ENCODE assay signal across 8 mouse cellular contexts in the genomic region with DNA sequence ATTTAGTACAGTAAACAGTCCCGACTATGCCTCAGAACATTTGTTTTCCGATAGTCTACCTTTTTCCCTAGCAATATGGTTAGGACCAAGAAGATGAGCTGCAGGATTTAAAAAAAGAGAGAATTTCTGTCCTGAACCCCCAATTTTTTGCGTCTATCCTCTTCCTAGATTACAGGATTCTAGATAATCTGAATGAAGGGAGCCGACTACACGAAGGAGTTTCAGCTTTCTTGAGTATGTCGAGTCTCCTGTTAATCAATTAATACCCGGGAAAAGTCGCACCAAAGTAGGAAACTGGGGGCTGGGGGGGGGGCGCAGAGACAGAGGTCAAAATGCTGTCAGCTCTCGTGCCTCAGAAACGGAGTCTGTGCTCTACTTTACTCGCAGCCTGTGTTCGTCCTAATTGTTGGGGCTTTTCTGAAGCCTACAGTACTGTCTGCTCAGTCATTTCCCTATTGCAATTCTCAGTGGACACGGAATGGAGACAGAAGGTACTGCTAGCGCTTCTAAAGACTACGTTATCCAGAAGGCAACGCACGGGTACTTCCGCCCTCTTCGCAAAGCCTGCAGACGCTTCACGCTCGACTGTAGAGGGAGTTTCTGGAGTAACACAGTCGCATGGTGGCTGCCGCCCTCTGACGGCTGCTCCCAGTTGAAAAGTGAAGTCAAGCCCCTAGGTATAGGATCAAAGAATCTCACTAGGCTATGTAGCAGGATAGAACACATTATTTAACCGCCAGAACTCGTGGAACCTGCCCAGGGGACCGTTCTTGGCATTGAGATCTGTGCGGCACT. TPM values are rescaled to one million over a fixed set of nuclear protein-coding genes. Genes with fewer than 3 reads are reported as not detected.
DNase-seq lines count a peak whose midpoint lies in the region; ATAC-seq and TF ChIP-seq lines count a peak whose summit lies in the region.

No protein-coding gene starts in this region.

- TF ChIP-seq CTCF in bone marrow, adult 2 months (IDR thresholded peaks at IDR 0.05; ENCODE audit: control insufficient read depth, insufficient read depth, low read length): peak; percentile 73
- TF ChIP-seq CTCF in embryonic fibroblast, embryonic 13.5 days (IDR thresholded peaks at IDR 0.05; ENCODE audit: borderline replicate concordance, insufficient read depth, low read length): peak; percentile 57; the same call in 1 of the 2 replicates

- H3K27me3 ChIP-seq in kidney, embryonic 14.5 days (ENCODE audit: control insufficient read depth, insufficient read depth, low read length): no peaks in the 10 kb centered on the region
- no peaks in the 10 kb centered on the region for H3K27me3 ChIP-seq in liver, embryonic 13.5 days
- no peaks in the 10 kb centered on the region for H3K27me3 ChIP-seq in stomach, embryonic 16.5 days (ENCODE audit: control insufficient read depth, insufficient read depth, low read length)

- peak overlapping the region; percentile 43 for H3K4me3 ChIP-seq in bone marrow, adult 2 months (replicated peaks; ENCODE audit: control insufficient read depth, low read depth, low read length)
- no peak overlapping the region for H3K4me3 ChIP-seq in embryonic fibroblast, embryonic 13.5 days (ENCODE audit: insufficient read depth, low read length)
- peak overlapping the region; percentile 60 for H3K4me3 ChIP-seq in kidney, embryonic 14.5 days (ENCODE audit: low read length)
- peak overlapping the region; percentile 99 for H3K4me3 ChIP-seq in liver, embryonic 13.5 days (replicated peaks)
- peak overlapping the region; percentile 87 for H3K4me3 ChIP-seq in stomach, embryonic 16.5 days (replicated peaks; ENCODE audit: low read length)

- no peaks in the 10 kb centered on the region for H3K9me3 ChIP-seq in kidney, embryonic 14.5 days (ENCODE audit: control insufficient read depth, low read length)
- H3K9me3 ChIP-seq in liver, embryonic 13.5 days (replicated peaks): no peaks in the 10 kb centered on the region
- H3K9me3 ChIP-seq in stomach, embryonic 16.5 days (replicated peaks; ENCODE audit: control insufficient read depth, low read length): no peaks in the 10 kb centered on the region

- H3K36me3 ChIP-seq in kidney, embryonic 14.5 days (ENCODE audit: control insufficient read depth, insufficient read depth, low read length): peaks cover 31% of the 10 kb centered on the region
- H3K36me3 ChIP-seq in liver, embryonic 13.5 days: peaks cover 35% of the 10 kb centered on the region
- H3K36me3 ChIP-seq in stomach, embryonic 16.5 days (ENCODE audit: control insufficient read depth, insufficient read depth, low read length): no peaks in the 10 kb centered on the region; the same call in 1 of the 2 replicates

- peak overlapping the region; percentile 42; the same call in 1 of the 2 replicates for H3K9ac ChIP-seq in kidney, embryonic 14.5 days (ENCODE audit: low read depth, low read length)
- peak overlapping the region; percentile 71 for H3K9ac ChIP-seq in liver, embryonic 13.5 days
- H3K9ac ChIP-seq in stomach, embryonic 16.5 days (ENCODE audit: low read length): peak overlapping the region; percentile 60

- peak; percentile 40 for ATAC-seq in kidney, embryonic 14.5 days (ENCODE audit: low FRiP score, low TSS enrichment)
- ATAC-seq in liver, embryonic 13.5 days (ENCODE audit: low read depth): peak; percentile 47
- peak; percentile 46 for ATAC-seq in stomach, embryonic 16.5 days (ENCODE audit: insufficient read depth, low FRiP score)

- peak overlapping the region; percentile 66 for H3K4me2 ChIP-seq in kidney, embryonic 14.5 days (replicated peaks; ENCODE audit: low read depth, low read length)
- peak overlapping the region; percentile 76 for H3K4me2 ChIP-seq in liver, embryonic 13.5 days
- H3K4me2 ChIP-seq in stomach, embryonic 16.5 days (ENCODE audit: low read depth, low read length): peak overlapping the region; percentile 74

- 2% methylated on average over 30 of the region's 30 CpGs for WGBS in bone marrow, adult 2 months
- WGBS in kidney, embryonic 14.5 days: 4% methylated on average over 30 of the region's 30 CpGs
- WGBS in liver, embryonic 13.5 days (ENCODE audit: insufficient replicate concordance): 3% methylated on average over 30 of the region's 30 CpGs
- WGBS in stomach, embryonic 16.5 days: 2% methylated on average over 30 of the region's 30 CpGs

- DNase-seq in CD4-positive, CD25-positive, alpha-beta regulatory T cell, adult 2 months (ENCODE audit: low read depth, low spot score): peak; percentile 95
- DNase-seq in heart, adult 9 months (ENCODE audit: low spot score in 2 of 2): peak; percentile 88 to 89
- peak; percentile 77 for DNase-seq in liver, embryonic 13.5 days
- DNase-seq in natural killer cell, adult 2 months (ENCODE audit: low spot score in 2 of 2): peak; percentile 81 to 87

- peaks cover 2% of the 10 kb centered on the region; the same call in 1 of the 2 replicates for H3K4me1 ChIP-seq in bone marrow, adult 2 months (ENCODE audit: control insufficient read depth, insufficient read depth, low read length)
- H3K4me1 ChIP-seq in embryonic fibroblast, embryonic 13.5 days (ENCODE audit: control insufficient read depth, insufficient read depth, low read length): peaks cover 9% of the 10 kb centered on the region
- peaks cover 14% of the 10 kb centered on the region for H3K4me1 ChIP-seq in kidney, embryonic 14.5 days (ENCODE audit: control insufficient read depth, insufficient read depth, low read length)
- H3K4me1 ChIP-seq in liver, embryonic 13.5 days (replicated peaks): peaks cover 42% of the 10 kb centered on the region
- peaks cover 23% of the 10 kb centered on the region for H3K4me1 ChIP-seq in stomach, embryonic 16.5 days (ENCODE audit: control insufficient read depth, insufficient read depth, low read length)

- peak; percentile 26; the same call in 1 of the 2 replicates for TF ChIP-seq POLR2A in bone marrow, adult 2 months (IDR thresholded peaks at IDR 0.05; ENCODE audit: borderline replicate concordance, control insufficient read depth, low read depth, low read length)
- peak; percentile 37 for TF ChIP-seq POLR2A in embryonic fibroblast, embryonic 13.5 days (IDR thresholded peaks at IDR 0.05; ENCODE audit: low read depth, low read length)

- H3K27ac ChIP-seq in bone marrow, adult 2 months (ENCODE audit: control insufficient read depth, insufficient read depth, low read depth, low read length, poor library complexity): peak overlapping the region; percentile 79
- H3K27ac ChIP-seq in embryonic fibroblast, embryonic 13.5 days (ENCODE audit: insufficient read depth, low read length): peak overlapping the region; percentile 52
- peak overlapping the region; percentile 68 for H3K27ac ChIP-seq in kidney, embryonic 14.5 days (ENCODE audit: low read depth, low read length)
- peak overlapping the region; percentile 88 for H3K27ac ChIP-seq in liver, embryonic 13.5 days
- peak overlapping the region; percentile 87 for H3K27ac ChIP-seq in stomach, embryonic 16.5 days (ENCODE audit: low read length)

RNA-seq across cellular contexts. Expression of a gene that starts 1.4 kb away (rescaled TPM):
- polyA plus RNA-seq in bone marrow, adult 2 months (2011; ENCODE audit: insufficient read depth, insufficient read length, low replicate concordance, missing spikeins): 53.6 and 56.8 TPM in 2 replicates
- 70.6 and 72.5 TPM in 2 replicates for polyA plus RNA-seq in embryonic fibroblast, embryonic 13.5 days (2011; ENCODE audit: insufficient read length, low read depth, missing spikeins)
- polyA plus RNA-seq in kidney, embryonic 14.5 days (2014; fragmentation: Nextera tagmentation; extraction: Ambion mirVana): 15.7 and 18.5 TPM in 2 replicates
- polyA plus RNA-seq in liver, embryonic 13.5 days (2015; fragmentation: Nextera tagmentation; extraction: Ambion mirVana): 6.2 and 6.3 TPM in 2 replicates
- polyA plus RNA-seq in stomach, embryonic 16.5 days (2015; fragmentation: Nextera tagmentation; extraction: Ambion mirVana): 5.7 and 6.3 TPM in 2 replicates

RNA-seq across cellular contexts. Expression of a gene that starts 11.5 kb away (rescaled TPM):
- polyA plus RNA-seq in bone marrow, adult 2 months (2011; ENCODE audit: insufficient read depth, insufficient read length, low replicate concordance, missing spikeins): 6.8 and 14.6 TPM in 2 replicates
- polyA plus RNA-seq in embryonic fibroblast, embryonic 13.5 days (2011; ENCODE audit: insufficient read length, low read depth, missing spikeins): 64.5 and 70.9 TPM in 2 replicates
- 22.4 and 28.8 TPM in 2 replicates for polyA plus RNA-seq in kidney, embryonic 14.5 days (2014; fragmentation: Nextera tagmentation; extraction: Ambion mirVana)
- 4.3 TPM in 2 replicates for polyA plus RNA-seq in liver, embryonic 13.5 days (2015; fragmentation: Nextera tagmentation; extraction: Ambion mirVana)
- polyA plus RNA-seq in stomach, embryonic 16.5 days (2015; fragmentation: Nextera tagmentation; extraction: Ambion mirVana): 6.9 and 11.0 TPM in 2 replicates

RNA-seq across cellular contexts. Expression of a gene that starts 17.8 kb away (rescaled TPM):
- 7.2 and 13.9 TPM in 2 replicates for polyA plus RNA-seq in bone marrow, adult 2 months (2011; ENCODE audit: insufficient read depth, insufficient read length, low replicate concordance, missing spikeins)
- polyA plus RNA-seq in embryonic fibroblast, embryonic 13.5 days (2011; ENCODE audit: insufficient read length, low read depth, missing spikeins): 9.3 and 9.7 TPM in 2 replicates
- 2.2 and 4.2 TPM in 2 replicates for polyA plus RNA-seq in kidney, embryonic 14.5 days (2014; fragmentation: Nextera tagmentation; extraction: Ambion mirVana)
- 2.0 and 2.1 TPM in 2 replicates for polyA plus RNA-seq in liver, embryonic 13.5 days (2015; fragmentation: Nextera tagmentation; extraction: Ambion mirVana)
- 2.5 and 2.9 TPM in 2 replicates for polyA plus RNA-seq in stomach, embryonic 16.5 days (2015; fragmentation: Nextera tagmentation; extraction: Ambion mirVana)

RNA-seq across cellular contexts. Expression of a gene that starts 18.6 kb away (rescaled TPM):
- 66.5 and 109 TPM in 2 replicates for polyA plus RNA-seq in bone marrow, adult 2 months (2011; ENCODE audit: insufficient read depth, insufficient read length, low replicate concordance, missing spikeins)
- polyA plus RNA-seq in embryonic fibroblast, embryonic 13.5 days (2011; ENCODE audit: insufficient read length, low read depth, missing spikeins): 2.3 and 2.5 TPM in 2 replicates
- 8.7 and 10.8 TPM in 2 replicates for polyA plus RNA-seq in kidney, embryonic 14.5 days (2014; fragmentation: Nextera tagmentation; extraction: Ambion mirVana)
- 27.0 and 27.6 TPM in 2 replicates for polyA plus RNA-seq in liver, embryonic 13.5 days (2015; fragmentation: Nextera tagmentation; extraction: Ambion mirVana)
- 9.1 and 9.7 TPM in 2 replicates for polyA plus RNA-seq in stomach, embryonic 16.5 days (2015; fragmentation: Nextera tagmentation; extraction: Ambion mirVana)

RNA-seq across cellular contexts. Expression of a gene that starts 28.5 kb away (rescaled TPM):
- 174 and 292 TPM in 2 replicates for polyA plus RNA-seq in bone marrow, adult 2 months (2011; ENCODE audit: insufficient read depth, insufficient read length, low replicate concordance, missing spikeins)
- 138 and 152 TPM in 2 replicates for polyA plus RNA-seq in embryonic fibroblast, embryonic 13.5 days (2011; ENCODE audit: insufficient read length, low read depth, missing spikeins)
- 36.0 and 47.2 TPM in 2 replicates for polyA plus RNA-seq in kidney, embryonic 14.5 days (2014; fragmentation: Nextera tagmentation; extraction: Ambion mirVana)
- polyA plus RNA-seq in liver, embryonic 13.5 days (2015; fragmentation: Nextera tagmentation; extraction: Ambion mirVana): 9.7 and 10.4 TPM in 2 replicates
- polyA plus RNA-seq in stomach, embryonic 16.5 days (2015; fragmentation: Nextera tagmentation; extraction: Ambion mirVana): 26.7 and 27.4 TPM in 2 replicates
